Mouse (Mus musculus): ENCODE data around the gene Myo1d.

Myo1d gene

GRCm38 (mm10) chr11:80522852-80523251, 257.0 kb downstream of the Myo1d start:
- TF ChIP-seq GATA4 (IDR thresholded peaks at IDR 0.05; ENCODE audit: insufficient replicate concordance, low read length) = peak; percentile 82

DNA sequence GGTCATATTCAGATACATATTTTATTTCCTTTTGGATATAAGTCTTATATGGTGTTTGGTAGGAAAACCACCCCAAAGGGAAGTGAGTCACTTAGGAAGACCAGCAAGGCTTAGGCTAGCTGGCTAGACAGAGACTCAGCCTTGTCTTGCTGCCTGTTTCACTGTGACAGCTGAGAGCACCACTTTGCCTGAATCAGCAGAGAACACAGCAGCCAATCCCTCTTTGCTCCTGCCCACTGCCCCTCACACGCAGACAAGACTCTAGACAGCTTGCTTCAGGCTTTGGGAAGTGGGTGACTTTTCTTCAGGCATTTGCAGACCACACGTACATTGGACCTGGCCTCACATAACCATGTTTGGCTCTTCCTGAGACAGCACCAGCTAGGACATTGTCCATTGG, 258.7 kb downstream of the Myo1d start:
- no peak for TF ChIP-seq GATA4 (IDR thresholded peaks at IDR 0.05; ENCODE audit: insufficient replicate concordance, low read length)

- TF ChIP-seq GATA4 (IDR thresholded peaks at IDR 0.05; ENCODE audit: insufficient replicate concordance, low read length) = no peak
Measured at GRCm38 (mm10) chr11:80518421-80519367, 261.1 kb downstream of the Myo1d start.

GRCm38 (mm10) chr11:80515895-80516294, 263.9 kb downstream of the Myo1d start:
- no peak for TF ChIP-seq GATA4 (IDR thresholded peaks at IDR 0.05; ENCODE audit: insufficient replicate concordance, low read length)

DNA sequence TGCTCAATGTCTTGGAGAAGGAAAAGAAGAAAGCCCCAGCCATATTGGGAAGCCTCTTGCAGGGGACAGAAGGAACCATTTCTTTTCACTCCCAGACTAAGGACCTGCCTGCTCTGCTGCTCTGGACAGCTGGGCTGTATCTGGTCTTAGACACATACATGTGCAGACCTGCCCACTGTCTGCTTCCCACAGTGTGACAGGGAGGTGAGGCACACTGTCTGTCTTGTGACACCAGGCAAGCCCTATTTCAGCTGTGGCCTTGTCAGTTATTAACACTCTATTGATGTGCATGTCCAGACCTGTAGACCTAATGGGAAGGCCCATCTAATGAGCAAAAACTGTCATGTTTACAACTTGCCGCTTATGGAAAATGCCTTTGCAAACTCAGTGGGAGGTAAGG, 264.5 kb downstream of the Myo1d start:
- no peak for TF ChIP-seq GATA4 (IDR thresholded peaks at IDR 0.05; ENCODE audit: insufficient replicate concordance, low read length)

DNA sequence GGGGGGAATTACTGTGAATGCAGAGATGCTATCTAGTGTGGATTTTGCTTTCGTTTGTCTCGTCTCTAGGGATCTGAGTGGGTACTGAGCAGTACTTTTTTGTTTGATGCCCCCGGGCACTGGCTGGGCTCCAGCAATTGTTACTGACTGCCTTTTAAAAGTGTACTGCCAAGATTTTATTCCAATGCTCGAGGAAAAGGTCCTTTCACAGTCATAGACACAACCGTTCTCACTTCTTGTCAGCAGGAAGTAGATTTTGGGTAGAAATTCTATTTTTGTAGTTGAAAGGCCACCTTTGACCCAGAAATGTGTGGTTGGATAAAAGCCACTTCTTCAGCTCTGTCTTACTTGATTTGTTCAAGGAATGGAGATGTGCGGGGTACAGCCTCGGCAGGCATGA, 266.0 kb downstream of the Myo1d start:
- TF ChIP-seq GATA4 (IDR thresholded peaks at IDR 0.05; ENCODE audit: insufficient replicate concordance, low read length) = no peak

GRCm38 (mm10) chr11:80512313-80513056, 267.3 kb downstream of the Myo1d start:
- no peak for TF ChIP-seq GATA4 (IDR thresholded peaks at IDR 0.05; ENCODE audit: insufficient replicate concordance, low read length)

- no peak for TF ChIP-seq GATA4 (IDR thresholded peaks at IDR 0.05; ENCODE audit: insufficient replicate concordance, low read length)
Measured at GRCm38 (mm10) chr11:80510124-80510523, 269.7 kb downstream of the Myo1d start.

DNA sequence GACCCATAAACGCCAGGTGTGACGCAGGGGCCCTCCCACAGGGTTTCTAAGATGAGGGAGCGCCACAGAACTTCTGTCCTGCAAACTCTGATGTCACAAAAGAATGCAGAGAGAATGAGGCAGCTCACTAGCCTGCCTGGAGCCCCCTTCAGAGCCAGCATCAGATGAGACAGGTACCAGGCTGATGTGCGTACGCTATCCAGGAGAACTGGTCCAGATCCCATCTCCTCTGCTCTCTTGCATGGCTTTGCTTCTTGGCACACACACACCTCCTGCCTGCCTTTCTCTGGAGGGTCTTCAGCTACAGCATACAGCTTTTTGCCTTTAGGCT, 270.7 kb downstream of the Myo1d start:
- no peak for TF ChIP-seq GATA4 (IDR thresholded peaks at IDR 0.05; ENCODE audit: insufficient replicate concordance, low read length)

GRCm38 (mm10) chr11:80508361-80509175, 271.3 kb downstream of the Myo1d start:
- TF ChIP-seq GATA4 (IDR thresholded peaks at IDR 0.05; ENCODE audit: insufficient replicate concordance, low read length) = no peak

- no peak for TF ChIP-seq GATA4 (IDR thresholded peaks at IDR 0.05; ENCODE audit: insufficient replicate concordance, low read length)
Measured at GRCm38 (mm10) chr11:80507791-80508190, 272.0 kb downstream of the Myo1d start.

- no peak for TF ChIP-seq GATA4 (IDR thresholded peaks at IDR 0.05; ENCODE audit: insufficient replicate concordance, low read length)
Measured at GRCm38 (mm10) chr11:80506483-80506882, 273.3 kb downstream of the Myo1d start.

DNA sequence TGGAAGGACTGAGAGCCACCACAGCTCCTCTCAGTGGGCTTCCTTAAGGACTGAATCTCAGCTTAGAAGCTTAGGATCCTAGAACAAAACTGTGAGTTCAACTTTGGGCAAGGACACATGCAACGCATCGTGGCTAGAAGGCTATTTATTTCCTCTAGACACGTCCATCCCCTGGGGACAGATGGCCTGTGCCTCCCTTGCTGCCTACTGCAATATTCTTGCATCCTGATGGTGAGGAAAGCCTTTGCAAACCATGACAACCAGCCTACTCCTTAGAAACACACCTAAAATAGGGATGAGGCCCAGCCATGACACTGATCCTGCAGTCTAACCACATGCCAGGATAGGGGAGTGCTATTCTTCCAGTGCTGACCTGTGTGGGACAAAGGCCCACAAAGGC, 274.2 kb downstream of the Myo1d start:
- no peak for TF ChIP-seq GATA4 (IDR thresholded peaks at IDR 0.05; ENCODE audit: insufficient replicate concordance, low read length)

GRCm38 (mm10) chr11:80504519-80505385, 275.1 kb downstream of the Myo1d start:
- TF ChIP-seq GATA4 (IDR thresholded peaks at IDR 0.05; ENCODE audit: insufficient replicate concordance, low read length) = no peak

All from liver, adult (tissue).